Mouse (Mus musculus): ENCODE measurements around the gene Ankrd34a. TPM values are rescaled to one million over a fixed set of nuclear protein-coding genes. Genes with fewer than 3 reads are reported as not detected.

Gene Ankrd34a
- polyA plus RNA-seq, 1 experiment from 2014 or later, result 21.0 TPM

- Histone ChIP-seq H3K4me1 (peaks cover 20% of the 10 kb centered on the region), H3K9ac (replicated peaks) (no peak overlapping the region), H3K27me3 (replicated peaks) (no peaks in the 10 kb centered on the region), H3K27ac (replicated peaks) (no peak overlapping the region), H3K36me3 (no peaks in the 10 kb centered on the region), H3K4me2 (no peak overlapping the region), H3K4me3 (replicated peaks) (no peak overlapping the region), H3K9me3 (replicated peaks) (no peaks in the 10 kb centered on the region)
- ATAC-seq (ENCODE audit: low FRiP score), result no peak
- 91% methylated on average over 18 of the region's 19 CpGs for WGBS
Measured at GRCm38 (mm10) chr3:96573611-96574511, 22.6 kb upstream of the Ankrd34a start.

GRCm38 (mm10) chr3:96575272-96575984 lies 21.0 kb upstream of the Ankrd34a start:
- ATAC-seq (ENCODE audit: low FRiP score), result no peak
- peaks cover 29% of the 10 kb centered on the region for H3K4me1 ChIP-seq
- no peaks in the 10 kb centered on the region for H3K36me3 ChIP-seq
- no peak overlapping the region for H3K27ac ChIP-seq (replicated peaks)
- H3K9me3 ChIP-seq (replicated peaks), result no peaks in the 10 kb centered on the region
- no peak overlapping the region for H3K4me3 ChIP-seq (replicated peaks)
- H3K27me3 ChIP-seq (replicated peaks), result no peaks in the 10 kb centered on the region
- H3K4me2 ChIP-seq, result peak overlapping the region; percentile 58; the same call in 1 of the 2 replicates
- no peak overlapping the region for H3K9ac ChIP-seq (replicated peaks)
- whole genome bisulfite sequencing, result 75% methylated on average over 8 of the region's 8 CpGs

- 0 out of 2 replicates have a peak, but pooled peaks have one; percentile 4 for ATAC-seq (ENCODE audit: low FRiP score)
- WGBS, result 44% methylated on average over 14 of the region's 14 CpGs
- Histone ChIP-seq H3K9me3 (replicated peaks) (no peaks in the 10 kb centered on the region), H3K4me3 (replicated peaks) (peak overlapping the region; percentile 21), H3K36me3 (no peaks in the 10 kb centered on the region), H3K4me1 (peaks cover 35% of the 10 kb centered on the region), H3K4me2 (peak overlapping the region; percentile 58), H3K9ac (replicated peaks) (0 out of 2 replicates have a peak overlapping the region, but pooled peaks have one; percentile 7), H3K27ac (replicated peaks) (peak overlapping the region; percentile 83), H3K27me3 (replicated peaks) (0 out of 2 replicates have a peak, but pooled peaks cover under 1% of the 10 kb centered on the region)
Measured at GRCm38 (mm10) chr3:96576005-96576658, 20.3 kb upstream of the Ankrd34a start.

GRCm38 (mm10) chr3:96576690-96577541 lies 19.5 kb upstream of the Ankrd34a start, which contains the start of gene Gm16253:
Gm16253 (plus strand) TSS chr3:96576984.
- peak; percentile 89 for ATAC-seq (ENCODE audit: low FRiP score)
- peak within 1 kb of the TSS; percentile 21 for H3K4me3 ChIP-seq (replicated peaks)
- H3K9ac ChIP-seq (replicated peaks), result peak within 1 kb of the TSS; percentile 14; the same call in 1 of the 2 replicates
- WGBS, result 15% methylated on average over 17 of the region's 17 CpGs
- no peaks in the 10 kb centered on the region for H3K36me3 ChIP-seq
- H3K9me3 ChIP-seq (replicated peaks), result no peaks in the 10 kb centered on the region
- H3K4me1 ChIP-seq, result peaks cover 35% of the 10 kb centered on the region
- peak within 1 kb of the TSS; percentile 58 for H3K4me2 ChIP-seq
- peak within 1 kb of the TSS; percentile 83 for H3K27ac ChIP-seq (replicated peaks)
- H3K27me3 ChIP-seq (replicated peaks), result peaks cover 7% of the 10 kb centered on the region; the same call in 1 of the 2 replicates

GRCm38 (mm10) chr3:96577566-96577965 lies 18.9 kb upstream of the Ankrd34a start:
- WGBS, result 44% methylated on average over 4 of the region's 4 CpGs
- Histone ChIP-seq H3K4me3 (replicated peaks) (no peak overlapping the region), H3K27me3 (replicated peaks) (peaks cover 7% of the 10 kb centered on the region; the same call in 1 of the 2 replicates), H3K4me1 (peaks cover 35% of the 10 kb centered on the region), H3K36me3 (no peaks in the 10 kb centered on the region), H3K9ac (replicated peaks) (no peak overlapping the region), H3K27ac (replicated peaks) (peak overlapping the region; percentile 83), H3K4me2 (0 out of 2 replicates have a peak overlapping the region, but pooled peaks have one; percentile 58), H3K9me3 (replicated peaks) (no peaks in the 10 kb centered on the region)
- no peak for ATAC-seq (ENCODE audit: low FRiP score)

GRCm38 (mm10) chr3:96578561-96579238 lies 17.7 kb upstream of the Ankrd34a start:
- Histone ChIP-seq H3K27ac (replicated peaks) (no peak overlapping the region), H3K36me3 (no peaks in the 10 kb centered on the region), H3K4me2 (no peak overlapping the region), H3K4me1 (peaks cover 35% of the 10 kb centered on the region), H3K9me3 (replicated peaks) (no peaks in the 10 kb centered on the region), H3K9ac (replicated peaks) (no peak overlapping the region), H3K4me3 (replicated peaks) (no peak overlapping the region), H3K27me3 (replicated peaks) (peaks cover 7% of the 10 kb centered on the region; the same call in 1 of the 2 replicates)
- whole genome bisulfite sequencing, result 81% methylated on average over 12 of the region's 12 CpGs
- ATAC-seq (ENCODE audit: low FRiP score), result no peak

- no peak overlapping the region for H3K4me3 ChIP-seq (replicated peaks)
- WGBS, result 77% methylated on average over 4 of the region's 4 CpGs
- no peak overlapping the region for H3K27ac ChIP-seq (replicated peaks)
- H3K9ac ChIP-seq (replicated peaks), result no peak overlapping the region
- H3K9me3 ChIP-seq (replicated peaks), result no peaks in the 10 kb centered on the region
- no peak for ATAC-seq (ENCODE audit: low FRiP score)
- H3K4me1 ChIP-seq, result peaks cover 35% of the 10 kb centered on the region
- H3K27me3 ChIP-seq (replicated peaks), result peaks cover 7% of the 10 kb centered on the region; the same call in 1 of the 2 replicates
- no peaks in the 10 kb centered on the region for H3K36me3 ChIP-seq
- H3K4me2 ChIP-seq, result no peak overlapping the region
Measured at GRCm38 (mm10) chr3:96579239-96579750, 17.1 kb upstream of the Ankrd34a start.

GRCm38 (mm10) chr3:96579885-96580454 lies 16.5 kb upstream of the Ankrd34a start:
- peak overlapping the region; percentile 46 for H3K27ac ChIP-seq (replicated peaks)
- peak; percentile 81 for ATAC-seq (ENCODE audit: low FRiP score)
- no peaks in the 10 kb centered on the region for H3K36me3 ChIP-seq
- H3K9me3 ChIP-seq (replicated peaks), result no peaks in the 10 kb centered on the region
- peak overlapping the region; percentile 55 for H3K9ac ChIP-seq (replicated peaks)
- H3K27me3 ChIP-seq (replicated peaks), result peaks cover 7% of the 10 kb centered on the region; the same call in 1 of the 2 replicates
- peak overlapping the region; percentile 62 for H3K4me2 ChIP-seq
- H3K4me1 ChIP-seq, result peaks cover 35% of the 10 kb centered on the region
- WGBS, result 13% methylated on average over 16 of the region's 16 CpGs
- H3K4me3 ChIP-seq (replicated peaks), result peak overlapping the region; percentile 35

GRCm38 (mm10) chr3:96581141-96581540 lies 15.3 kb upstream of the Ankrd34a start:
- H3K9ac ChIP-seq (replicated peaks), result no peak overlapping the region
- 63% methylated on average over 6 of the region's 6 CpGs for WGBS

More at GRCm38 (mm10) chr3:96581141-96581540, 15.3 kb upstream of the Ankrd34a start:
- Histone ChIP-seq H3K36me3 (no peaks in the 10 kb centered on the region), H3K27ac (replicated peaks) (no peak overlapping the region), H3K4me3 (replicated peaks) (no peak overlapping the region), H3K27me3 (replicated peaks) (peaks cover 7% of the 10 kb centered on the region; the same call in 1 of the 2 replicates), H3K9me3 (replicated peaks) (no peaks in the 10 kb centered on the region), H3K4me1 (peaks cover 30% of the 10 kb centered on the region), H3K4me2 (no peak overlapping the region)
- no peak for ATAC-seq (ENCODE audit: low FRiP score)

All from neural tube, embryonic 15.5 days (tissue).